Mouse (Mus musculus) c-Kit-positive CD71-negative TER-119-negative erythroid progenitor cells, embryonic 14.5 days (primary cell): ENCODE measurements around the gene Itga11.
"Not testable (repeated sequence)": the region's sequence is repeated elsewhere in the genome, so short reads cannot be mapped to it uniquely, and the experiment has no call there.

ENCODE experiments used
- DNase-seq: peaks from one replicate; pipeline ENCODE4 v3.0.0-alpha.2; 2013; ENCODE audit warnings: low read depth

Gene Itga11

GRCm38 (mm10) chr9:62765346-62765745 is 87.7 kb downstream of the Itga11 start:
- no peak for DNase-seq

GRCm38 (mm10) chr9:62767464-62767863 is 89.8 kb downstream of the Itga11 start:
- no peak for DNase-seq

GRCm38 (mm10) chr9:62768361-62768760 is 90.7 kb downstream of the Itga11 start:
- no peak for DNase-seq

- no peak for DNase-seq
These were observed 95.1 kb downstream of the Itga11 start for GRCm38 (mm10) chr9:62772746-62773145.

DNA sequence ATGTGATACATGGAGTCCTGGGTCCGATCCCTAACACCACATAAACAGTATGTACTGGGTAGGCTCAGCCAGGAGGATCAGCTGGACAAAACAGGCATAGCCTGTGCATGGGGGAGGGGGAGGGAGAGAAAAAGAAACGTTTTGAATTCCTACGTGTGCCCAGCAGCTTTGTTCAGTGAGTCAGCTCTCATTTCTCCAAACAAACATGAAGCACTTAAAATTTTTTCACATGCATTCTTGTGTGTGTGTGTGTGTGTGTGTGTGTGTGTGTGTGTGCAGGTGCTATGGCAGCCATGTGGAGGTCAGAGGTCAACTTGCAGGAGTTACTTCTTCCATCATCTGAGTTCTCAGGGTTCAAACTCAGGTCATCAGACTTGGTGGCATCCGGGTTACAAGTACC is 97.8 kb downstream of the Itga11 start:
- DNase-seq = no peak

DNA sequence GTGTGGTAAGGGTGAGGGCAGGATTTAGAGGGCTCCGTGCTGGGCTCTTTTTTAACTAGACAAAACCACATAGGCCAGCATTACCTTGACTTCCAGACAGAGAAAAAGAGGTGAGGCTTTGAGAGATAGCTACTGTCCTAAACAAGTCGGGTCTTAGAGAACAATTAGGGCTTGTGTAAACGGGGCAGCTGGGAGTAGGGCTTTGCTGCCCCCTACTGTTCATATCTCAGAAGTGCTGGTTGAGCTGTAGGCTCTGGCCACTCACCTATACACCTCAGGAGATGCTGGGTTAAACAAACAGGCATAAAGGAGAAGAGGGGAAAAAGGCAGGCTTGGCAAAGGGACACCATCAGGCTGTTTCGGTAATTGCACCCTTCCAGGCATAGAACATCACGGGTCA is 99.8 kb downstream of the Itga11 start:
- DNase-seq = peak; percentile 50

- no peak for DNase-seq
These were observed 101.1 kb downstream of the Itga11 start for GRCm38 (mm10) chr9:62778721-62779120.

DNA sequence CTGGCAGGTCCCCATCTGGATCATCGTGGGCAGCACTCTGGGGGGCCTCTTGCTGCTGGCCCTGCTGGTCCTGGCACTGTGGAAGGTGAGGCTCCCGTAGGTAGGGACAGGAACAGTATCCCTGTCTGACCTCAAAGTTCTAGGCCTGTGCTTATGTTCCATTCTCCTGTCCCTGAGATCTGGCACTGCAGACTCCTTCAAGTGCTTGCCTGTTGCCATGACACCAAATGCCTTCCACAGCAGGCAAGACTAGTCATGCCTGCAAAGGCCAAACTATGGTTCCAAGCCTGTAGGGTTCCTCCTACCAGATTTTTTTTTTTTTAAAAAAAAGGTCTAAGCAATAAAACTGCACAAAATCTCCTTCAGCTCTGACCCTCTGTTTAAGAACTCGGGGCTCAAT is 104.3 kb downstream of the Itga11 start:
- no peak for DNase-seq

DNA sequence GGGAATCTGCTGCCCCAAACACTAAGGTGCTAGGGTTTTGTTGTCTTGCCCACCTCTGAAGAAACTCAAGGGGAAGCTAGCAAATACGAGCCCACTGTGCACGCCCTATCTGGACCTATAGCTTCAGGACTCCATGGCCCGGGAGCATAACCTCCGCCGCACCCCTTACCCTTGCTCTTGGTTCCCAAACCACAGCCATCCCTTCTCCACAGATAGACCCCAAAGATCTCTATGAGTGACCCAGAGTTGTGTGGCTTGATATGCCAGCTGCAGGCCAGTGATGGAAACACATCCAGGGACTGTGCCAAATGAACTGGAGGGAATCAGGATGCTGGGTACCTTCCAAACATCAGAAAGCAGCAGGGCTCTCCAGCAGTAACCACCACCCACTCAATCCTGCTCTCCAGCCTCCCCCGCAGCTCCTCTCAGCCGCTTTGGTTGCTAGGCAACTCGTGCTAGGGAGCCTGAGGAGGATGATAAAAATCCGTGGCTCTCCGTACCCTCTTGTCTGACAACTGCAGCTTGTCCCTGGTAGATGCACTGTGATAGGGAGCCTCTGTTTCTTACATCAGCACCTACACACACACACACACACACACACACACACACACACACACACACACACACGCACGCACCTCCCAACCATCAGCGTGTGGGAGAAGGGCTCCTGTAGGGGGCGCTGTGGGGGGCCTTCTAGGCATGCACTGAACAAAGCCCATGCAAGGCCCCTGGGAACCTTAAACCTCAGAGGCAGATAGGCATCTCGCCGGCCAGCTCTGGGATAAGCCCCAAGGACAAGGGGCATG is 105.6 kb downstream of the Itga11 start:
- DNase-seq = no peak

DNA sequence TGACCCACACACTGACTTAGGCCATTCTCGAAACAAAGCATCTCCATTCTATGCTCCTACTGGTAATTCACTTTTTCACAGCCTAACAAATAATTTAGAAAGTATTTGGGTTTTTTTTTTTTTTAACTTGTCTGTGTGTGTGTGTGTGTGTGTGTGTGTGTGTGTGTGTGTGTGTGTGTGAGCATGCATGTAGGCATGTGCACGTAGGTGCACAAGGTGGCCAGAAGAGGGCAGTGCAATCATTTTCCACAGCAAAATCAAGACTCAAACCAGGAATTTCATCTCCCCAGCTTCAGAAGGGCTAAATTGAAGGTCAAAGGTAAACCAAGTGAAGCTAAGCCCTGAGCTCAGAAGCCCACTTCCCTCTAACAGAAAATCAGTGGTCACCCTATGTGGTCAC is 106.6 kb downstream of the Itga11 start:
- DNase-seq = no peak

DNA sequence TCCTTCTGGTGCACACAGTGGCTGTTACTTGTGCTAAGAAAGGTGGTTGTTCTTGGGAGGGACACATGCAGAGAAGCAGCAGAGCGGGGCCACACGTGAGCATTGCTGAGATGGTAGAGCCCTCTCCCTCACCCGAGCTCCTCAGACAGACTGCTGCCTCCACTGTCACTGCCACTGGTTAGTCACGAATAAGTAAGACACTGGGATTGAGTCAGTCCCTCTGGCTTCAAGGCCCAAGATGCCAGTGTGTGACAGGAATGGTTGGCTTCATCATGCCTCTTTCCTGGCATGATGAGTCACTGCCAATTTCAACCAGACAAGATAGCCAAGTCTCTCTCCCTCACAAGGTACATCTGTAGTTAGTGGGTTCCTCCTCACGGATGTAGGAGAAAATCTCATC is 109.1 kb downstream of the Itga11 start:
- no peak for DNase-seq

- no peak for DNase-seq
These were observed 112.2 kb downstream of the Itga11 start for GRCm38 (mm10) chr9:62789856-62790255.

DNA sequence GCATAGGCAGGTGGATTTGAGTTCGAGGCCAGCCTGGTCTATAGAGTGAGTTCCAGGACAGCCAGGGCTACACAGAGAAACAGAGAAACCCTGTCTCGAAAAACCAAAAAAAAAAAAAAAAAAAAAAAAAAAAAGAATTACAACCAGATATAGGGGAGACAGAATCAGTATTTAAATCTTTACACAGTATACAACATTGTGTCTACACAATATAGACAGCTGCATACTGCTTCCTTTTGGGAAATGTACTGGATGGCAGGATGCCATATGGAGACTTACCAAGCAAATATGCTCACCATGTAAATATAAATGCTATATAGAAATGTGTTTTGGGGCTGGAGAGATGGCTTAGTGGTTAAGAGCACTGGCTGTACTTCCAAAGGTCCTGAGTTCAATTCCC is 121.6 kb downstream of the Itga11 start:
- DNase-seq = not testable (repeated sequence)

- DNase-seq = no peak
These were observed 132.5 kb downstream of the Itga11 start for GRCm38 (mm10) chr9:62810095-62810494.

GRCm38 (mm10) chr9:62810543-62811515 is 133.2 kb downstream of the Itga11 start:
- DNase-seq = peak; percentile 56

DNA sequence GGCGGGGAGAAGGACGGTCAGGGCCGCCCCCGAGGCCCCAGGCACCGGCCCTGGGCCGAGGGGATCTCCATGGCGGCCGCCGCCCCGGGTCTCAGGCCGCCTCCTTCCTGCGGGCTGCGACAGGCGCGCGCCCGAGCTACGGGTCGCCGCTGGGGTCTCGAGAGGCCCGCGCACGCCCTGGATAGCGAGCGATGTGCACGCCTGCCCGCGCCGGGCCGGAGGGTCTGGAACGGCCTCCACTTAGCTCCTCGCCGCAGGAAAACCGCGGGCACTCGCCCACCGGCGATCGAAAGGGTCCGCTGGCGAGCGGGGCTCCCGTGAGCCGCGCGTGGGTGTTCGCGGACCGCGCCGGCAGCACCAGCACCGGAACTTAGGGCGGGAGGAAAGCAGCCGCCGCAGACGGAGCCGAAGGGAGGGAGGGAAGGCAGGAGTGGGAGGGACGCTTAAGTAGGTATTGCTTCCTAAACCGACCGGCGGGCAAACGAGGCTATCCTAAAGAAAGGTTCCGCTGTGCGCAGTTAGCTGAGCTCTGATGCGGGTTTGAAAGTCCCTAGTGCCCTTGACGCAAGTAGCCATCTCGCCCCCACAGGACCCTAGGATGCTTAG is 134.0 kb downstream of the Itga11 start, which contains the start of gene Fem1b:
TSS of gene Fem1b (minus strand) at position 419 of the 606 bp plus-strand sequence.
- DNase-seq = peak; percentile 90

DNA sequence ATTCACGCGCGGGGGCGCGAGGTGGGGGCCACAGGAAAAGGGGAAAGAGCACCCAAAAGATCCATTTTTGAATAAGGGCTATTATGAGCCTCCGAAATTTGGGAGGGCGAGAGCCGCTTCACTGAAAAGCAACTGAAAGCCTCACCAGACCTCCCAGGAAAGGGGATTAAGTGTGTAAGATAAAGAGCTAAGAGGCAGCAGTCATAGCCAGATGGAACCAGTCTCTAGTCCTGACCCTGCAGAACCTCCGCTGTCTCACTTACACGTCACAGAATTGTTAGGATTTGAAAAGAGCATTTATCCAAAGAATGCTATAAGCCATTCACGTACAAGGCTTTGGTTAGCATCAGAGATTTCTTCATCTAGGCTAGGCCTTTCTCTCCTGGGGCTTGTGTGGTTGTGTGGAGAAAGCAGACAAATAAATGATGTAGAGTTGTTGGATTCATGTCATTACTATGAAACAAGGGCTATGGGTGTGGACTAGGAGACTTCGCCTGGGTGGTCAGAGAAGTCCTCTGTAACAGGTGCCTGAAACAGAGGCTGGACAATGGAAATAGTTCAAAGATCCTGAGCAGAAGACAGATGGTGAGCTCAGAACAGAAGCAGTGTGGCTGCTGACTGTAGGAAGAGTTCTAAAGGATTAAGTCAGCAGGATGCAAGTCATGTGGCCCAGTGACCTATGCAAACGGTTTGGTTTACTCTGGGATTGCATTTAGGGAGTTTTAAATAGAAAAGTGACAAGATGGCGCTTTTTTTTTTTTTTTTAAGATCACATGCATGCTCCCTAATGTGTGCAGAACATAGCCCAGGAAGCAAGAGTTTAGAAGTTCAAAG is 134.8 kb downstream of the Itga11 start:
- no peak for DNase-seq

GRCm38 (mm10) chr9:62814751-62815150 is 137.1 kb downstream of the Itga11 start:
- DNase-seq = no peak

GRCm38 (mm10) chr9:62816323-62817098 is 138.9 kb downstream of the Itga11 start:
- DNase-seq = no peak

DNA sequence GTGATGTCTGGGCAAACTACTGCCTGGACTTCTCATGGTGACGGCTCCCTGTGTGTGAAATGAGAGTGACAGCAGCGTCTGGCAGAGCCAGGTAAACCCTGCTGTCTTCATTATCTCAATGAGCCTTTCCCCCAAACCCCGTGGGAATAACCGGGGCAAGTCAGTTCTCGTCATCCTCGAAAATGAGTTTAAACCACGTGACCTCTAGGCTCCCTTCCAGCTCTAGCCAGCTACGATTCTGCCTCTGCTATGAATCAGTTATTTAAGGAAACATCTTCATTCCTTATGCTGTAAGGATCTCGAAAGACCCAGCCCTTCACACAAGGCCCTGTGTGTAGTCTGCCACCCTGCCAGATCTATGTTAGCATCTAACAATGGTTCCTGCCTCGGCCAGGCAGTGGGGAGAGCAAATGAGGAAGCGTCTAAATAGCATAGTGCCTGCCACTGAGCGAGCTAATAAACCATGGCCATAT is 139.5 kb downstream of the Itga11 start:
- no peak for DNase-seq
